Mouse (Mus musculus) bone marrow macrophage, adult 2 months (primary cell): ENCODE measurements around the gene 2510009E07Rik.

Experiments
- CTCF ChIP-seq: IDR thresholded peaks from 2 replicates; pipeline ENCODE4 v1.5.1; 2012; ENCODE audit warnings: low read depth, mild to moderate bottlenecking, low read length, moderate library complexity
- POLR2A ChIP-seq: IDR thresholded peaks from 2 replicates; pipeline ENCODE4 v1.6.1; 2012; ENCODE audit warnings: mild to moderate bottlenecking, low read depth, low read length, borderline replicate concordance

DNA sequence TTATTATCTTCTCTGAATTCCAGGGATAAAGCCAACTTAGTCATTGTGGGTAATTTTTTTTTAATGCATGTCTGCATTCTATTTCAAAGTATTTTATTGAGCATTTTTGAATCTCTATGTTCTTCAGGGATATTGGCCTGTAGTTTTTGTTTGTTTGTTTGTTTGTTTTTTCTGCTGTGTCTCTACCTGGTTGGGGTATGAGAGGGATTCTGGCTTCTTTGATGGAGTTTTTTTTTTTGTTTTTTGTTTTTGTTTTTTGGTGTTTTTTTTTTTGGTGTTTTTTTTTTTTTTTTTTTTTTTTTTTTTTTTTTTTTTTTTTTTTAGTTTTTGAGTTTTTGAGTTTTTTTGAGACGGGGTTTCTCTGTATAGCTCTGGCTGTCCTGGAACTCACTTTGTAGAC lies 41.2 kb upstream of the 2510009E07Rik start:
- TF ChIP-seq CTCF: no peak
- TF ChIP-seq POLR2A: no peak
